Mouse (Mus musculus): ENCODE results near the gene Smndc1. TPM values are rescaled to one million over a fixed set of nuclear protein-coding genes. Genes with fewer than 3 reads are reported as not detected.

Smndc1 gene
- polyA plus RNA-seq, 1 experiment from 2014 or later: 40.4 TPM

- Histone ChIP-seq H3K9me3 (no peaks in the 10 kb centered on the region), H3K27me3 (replicated peaks) (no peaks in the 10 kb centered on the region), H3K4me2 (replicated peaks) (no peak overlapping the region), H3K9ac (no peak overlapping the region), H3K27ac (no peak overlapping the region), H3K4me1 (no peaks in the 10 kb centered on the region), H3K36me3 (peaks cover 5% of the 10 kb centered on the region; the same call in 1 of the 2 replicates), H3K4me3 (no peak overlapping the region)
- WGBS: 73% methylated on average over 14 of the region's 14 CpGs
- no peak for ATAC-seq (ENCODE audit: low FRiP score, low read depth)
Measured at GRCm38 (mm10) chr19:53345766-53346165, 44.6 kb downstream of the Smndc1 start.

- no peak overlapping the region for H3K27ac ChIP-seq
- H3K4me2 ChIP-seq (replicated peaks): no peak overlapping the region
- H3K4me1 ChIP-seq: no peaks in the 10 kb centered on the region
- H3K9me3 ChIP-seq: no peaks in the 10 kb centered on the region
- H3K36me3 ChIP-seq: 0 out of 2 replicates have a peak, but pooled peaks cover 3% of the 10 kb centered on the region
- ATAC-seq (ENCODE audit: low FRiP score, low read depth): no peak
- no peaks in the 10 kb centered on the region for H3K27me3 ChIP-seq (replicated peaks)
- 90% methylated on average over 16 of the region's 16 CpGs for WGBS
- no peak overlapping the region for H3K4me3 ChIP-seq
- no peak overlapping the region for H3K9ac ChIP-seq
Measured at GRCm38 (mm10) chr19:53344062-53344461, 46.3 kb downstream of the Smndc1 start.

DNA sequence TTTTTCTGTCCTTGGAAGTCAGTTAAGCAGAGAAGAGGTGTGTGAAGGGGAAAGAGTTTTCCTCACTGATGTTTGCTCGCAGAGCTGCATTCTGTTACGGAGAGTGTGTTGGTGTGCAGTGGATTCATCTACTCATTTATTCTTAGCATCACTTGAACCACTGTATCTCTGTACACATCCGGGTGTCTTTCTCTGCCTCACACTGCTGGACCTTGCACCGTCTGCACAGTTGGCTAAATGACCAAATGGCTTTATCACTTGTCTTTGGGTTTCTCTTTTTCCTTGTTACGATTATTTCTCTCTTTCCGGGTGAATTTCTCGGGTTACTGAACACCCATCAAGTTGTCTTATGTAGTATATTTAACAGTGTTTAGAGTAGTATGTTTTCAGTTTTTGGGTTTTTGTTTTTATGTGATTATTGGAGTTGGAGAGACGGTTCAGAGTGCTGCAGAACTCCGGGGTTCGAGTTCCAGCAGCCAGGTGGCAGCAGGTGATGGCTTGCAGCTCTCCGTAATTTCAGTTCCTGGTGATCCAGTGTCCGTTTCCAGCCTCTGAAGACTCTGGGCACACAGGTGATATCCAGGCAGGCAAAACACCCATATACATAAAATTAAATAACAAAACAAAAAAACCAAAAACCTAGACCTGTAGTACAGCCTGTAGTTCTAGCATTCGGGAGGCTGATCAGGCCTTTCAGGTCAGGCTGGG, 47.0 kb downstream of the Smndc1 start:
- Histone ChIP-seq H3K4me2 (replicated peaks) (no peak overlapping the region), H3K27ac (no peak overlapping the region), H3K27me3 (replicated peaks) (no peaks in the 10 kb centered on the region), H3K4me1 (no peaks in the 10 kb centered on the region), H3K9me3 (no peaks in the 10 kb centered on the region), H3K9ac (no peak overlapping the region), H3K36me3 (peaks cover 5% of the 10 kb centered on the region; the same call in 1 of the 2 replicates), H3K4me3 (no peak overlapping the region)
- 89% methylated on average over 13 of the region's 13 CpGs for WGBS
- ATAC-seq (ENCODE audit: low FRiP score, low read depth): no peak

- H3K27me3 ChIP-seq (replicated peaks): no peaks in the 10 kb centered on the region
- H3K4me2 ChIP-seq (replicated peaks): no peak overlapping the region
- no peaks in the 10 kb centered on the region; the same call in 1 of the 2 replicates for H3K9me3 ChIP-seq
- no peaks in the 10 kb centered on the region for H3K4me1 ChIP-seq
- no peak overlapping the region for H3K4me3 ChIP-seq
- 37% methylated on average over 6 of the region's 6 CpGs for WGBS
- ATAC-seq (ENCODE audit: low FRiP score, low read depth): no peak
- peaks cover 15% of the 10 kb centered on the region for H3K36me3 ChIP-seq
- H3K9ac ChIP-seq: no peak overlapping the region
- H3K27ac ChIP-seq: no peak overlapping the region
Measured at GRCm38 (mm10) chr19:53340423-53340822, 50.0 kb downstream of the Smndc1 start.

- WGBS: 96% methylated on average over 9 of the region's 9 CpGs
- ATAC-seq (ENCODE audit: low FRiP score, low read depth): no peak
- Histone ChIP-seq H3K9me3 (no peaks in the 10 kb centered on the region; the same call in 1 of the 2 replicates), H3K4me2 (replicated peaks) (no peak overlapping the region), H3K9ac (no peak overlapping the region), H3K4me1 (peaks cover 7% of the 10 kb centered on the region), H3K27ac (no peak overlapping the region), H3K27me3 (replicated peaks) (no peaks in the 10 kb centered on the region), H3K36me3 (peaks cover 32% of the 10 kb centered on the region), H3K4me3 (no peak overlapping the region)
Measured at GRCm38 (mm10) chr19:53335241-53335640, 55.1 kb downstream of the Smndc1 start.

GRCm38 (mm10) chr19:53333730-53334129, 56.6 kb downstream of the Smndc1 start:
- Histone ChIP-seq H3K4me1 (peaks cover 12% of the 10 kb centered on the region), H3K27ac (no peak overlapping the region), H3K9me3 (no peaks in the 10 kb centered on the region; the same call in 1 of the 2 replicates), H3K4me3 (no peak overlapping the region), H3K36me3 (peaks cover 31% of the 10 kb centered on the region), H3K9ac (no peak overlapping the region), H3K4me2 (replicated peaks) (no peak overlapping the region), H3K27me3 (replicated peaks) (no peaks in the 10 kb centered on the region)
- no peak for ATAC-seq (ENCODE audit: low FRiP score, low read depth)
- 93% methylated on average over 6 of the region's 6 CpGs for WGBS

- Histone ChIP-seq H3K9ac (no peak overlapping the region), H3K27me3 (replicated peaks) (no peaks in the 10 kb centered on the region), H3K9me3 (no peaks in the 10 kb centered on the region), H3K4me3 (no peak overlapping the region), H3K4me2 (replicated peaks) (no peak overlapping the region), H3K27ac (no peak overlapping the region), H3K4me1 (peaks cover 12% of the 10 kb centered on the region), H3K36me3 (peaks cover 18% of the 10 kb centered on the region)
- 95% methylated on average over 21 of the region's 21 CpGs for WGBS
- no peak for ATAC-seq (ENCODE audit: low FRiP score, low read depth)
Measured at GRCm38 (mm10) chr19:53331882-53332500, 58.4 kb downstream of the Smndc1 start.

- Histone ChIP-seq H3K4me1 (peaks cover 27% of the 10 kb centered on the region), H3K9me3 (no peaks in the 10 kb centered on the region), H3K9ac (peak overlapping the region; percentile 72), H3K4me3 (peak overlapping the region; percentile 74), H3K36me3 (peaks cover 18% of the 10 kb centered on the region), H3K27ac (no peak overlapping the region), H3K27me3 (replicated peaks) (no peaks in the 10 kb centered on the region), H3K4me2 (replicated peaks) (peak overlapping the region; percentile 100)
- under 1% methylated on average over 29 of the region's 29 CpGs for WGBS
- peak; percentile 72 for ATAC-seq (ENCODE audit: low FRiP score, low read depth)
Measured at GRCm38 (mm10) chr19:53329992-53330381, 60.4 kb downstream of the Smndc1 start.

Other genes starting within 250 kb of the Smndc1 start
- 67.6 and 74.8 TPM in 2 replicates for gene Mxi1, start 80.1 kb downstream of the Smndc1 start, polyA plus RNA-seq (2016; fragmentation: Nextera tagmentation; extraction: Ambion mirVana)
- gene Gm10197, start 18.8 kb downstream of the Smndc1 start, polyA plus RNA-seq (2016; fragmentation: Nextera tagmentation; extraction: Ambion mirVana): not detected in 2 replicates
- gene Dusp5, start 138.5 kb upstream of the Smndc1 start, polyA plus RNA-seq (2016; fragmentation: Nextera tagmentation; extraction: Ambion mirVana): 3.4 and 3.8 TPM in 2 replicates
- 351 and 372 TPM in 2 replicates for gene Nutf2-ps1, start 198.5 kb upstream of the Smndc1 start, polyA plus RNA-seq (2016; fragmentation: Nextera tagmentation; extraction: Ambion mirVana)
- gene Smc3, start 209.8 kb upstream of the Smndc1 start, polyA plus RNA-seq (2016; fragmentation: Nextera tagmentation; extraction: Ambion mirVana): 71.1 and 75.8 TPM in 2 replicates